Mouse (Mus musculus) embryonic fibroblast, embryonic 13.5 days (primary cell): Measurements from ENCODE around the gene Tbx4.

Source experiments
- CTCF ChIP-seq: IDR thresholded peaks from 2 replicates; pipeline ENCODE4 v1.5.1; 2011; ENCODE audit warnings: mild to moderate bottlenecking, control low read depth, low read length, moderate library complexity, borderline replicate concordance; ENCODE audit not compliant: insufficient read depth
- POLR2A ChIP-seq: IDR thresholded peaks from 2 replicates; pipeline ENCODE4 v1.6.1; 2011; ENCODE audit warnings: low read depth, mild to moderate bottlenecking, control low read depth, low read length, moderate library complexity

DNA sequence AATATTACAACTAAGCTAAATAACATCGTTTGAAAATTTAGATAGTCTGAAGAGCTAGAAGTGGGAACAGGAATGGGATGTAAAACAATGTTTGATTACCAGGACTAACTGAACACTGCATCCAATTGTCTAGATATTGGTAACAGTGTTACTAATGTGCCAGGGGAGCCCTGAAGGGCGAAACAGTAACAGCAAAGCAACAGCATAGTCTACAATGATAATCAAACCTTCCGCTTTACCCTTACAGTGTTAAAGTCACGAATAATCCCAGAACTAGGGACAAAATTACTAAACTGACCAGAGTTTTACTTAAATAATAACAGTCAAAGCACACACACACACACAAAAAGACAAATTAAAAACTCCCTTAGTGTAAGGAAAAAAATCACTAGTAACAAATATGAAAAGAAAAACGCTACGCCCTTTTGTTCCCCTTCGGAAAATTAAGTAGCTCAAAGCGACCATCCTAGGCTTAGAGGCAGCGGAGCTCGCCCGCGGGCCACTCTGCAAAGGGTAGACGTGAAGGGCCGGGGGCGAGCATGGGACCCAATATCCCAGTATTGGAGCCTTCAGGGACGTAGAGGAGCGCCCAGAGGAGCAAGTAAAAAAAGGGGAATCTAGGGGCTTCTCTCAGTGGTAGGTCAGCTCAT lies 1.7 kb downstream of the Tbx4 start:
- no peak for TF ChIP-seq CTCF
- TF ChIP-seq POLR2A = no peak
